Mouse (Mus musculus) B cell, adult 62 days (primary cell): Measurements from ENCODE around the gene Nol3. TPM values are rescaled to one million over a fixed set of nuclear protein-coding genes. Genes with fewer than 3 reads are reported as not detected.

Experiments
- total RNA-seq: library from RNA; stranded (reverse); gene quantifications from 4 replicates; pipeline ENCODE4 v1.2.4, GENCODE M21; 2023

The Nol3 gene
- not detected in 4 replicates for total RNA-seq

DNA sequence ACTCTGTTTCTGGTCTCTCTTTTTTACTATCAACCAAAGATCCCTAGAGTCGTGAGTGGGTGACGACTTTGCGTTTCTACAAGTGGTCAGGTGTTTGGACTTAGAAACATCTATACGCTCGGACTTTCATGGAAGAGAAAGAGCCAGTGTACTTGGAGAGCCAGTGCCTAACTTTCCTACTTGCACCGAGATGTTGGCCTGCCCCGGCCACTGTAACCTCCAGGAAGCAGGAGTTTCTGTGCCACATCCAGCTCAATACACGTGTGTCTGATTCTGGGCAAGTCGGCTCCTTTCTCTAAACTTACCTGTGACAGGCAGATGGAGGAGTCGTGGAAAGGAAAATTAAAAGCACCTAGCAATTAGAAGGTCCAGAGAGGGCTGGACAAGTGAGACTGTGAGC is at the start of gene Nol3:
Gene Nol3, plus strand, starts transcription at position 301 of the 400 bp plus-strand sequence.

DNA sequence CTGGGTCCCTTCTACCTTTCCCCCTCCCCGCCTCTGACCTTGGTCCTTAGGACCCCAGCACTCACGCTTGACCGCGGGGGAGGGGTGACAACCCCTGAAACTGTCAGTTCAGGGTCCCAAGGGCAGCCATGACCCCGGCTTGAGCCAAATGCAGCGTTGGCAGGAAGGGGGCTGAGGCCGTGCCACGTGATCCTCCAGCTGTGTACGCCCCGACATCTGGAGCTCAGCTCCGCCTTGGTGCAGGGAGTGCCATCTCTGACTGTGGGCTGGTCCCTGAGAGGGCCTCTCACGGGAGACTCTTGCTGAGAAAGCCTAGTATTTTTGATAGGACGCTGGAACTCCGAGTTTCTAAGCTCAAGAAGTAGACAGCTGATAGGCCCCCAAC is 21.0 kb upstream of the Nol3 start, which contains the start of gene B3gnt9:
Gene B3gnt9, minus strand, starts transcription at position 188 of the 385 bp plus-strand sequence.

DNA sequence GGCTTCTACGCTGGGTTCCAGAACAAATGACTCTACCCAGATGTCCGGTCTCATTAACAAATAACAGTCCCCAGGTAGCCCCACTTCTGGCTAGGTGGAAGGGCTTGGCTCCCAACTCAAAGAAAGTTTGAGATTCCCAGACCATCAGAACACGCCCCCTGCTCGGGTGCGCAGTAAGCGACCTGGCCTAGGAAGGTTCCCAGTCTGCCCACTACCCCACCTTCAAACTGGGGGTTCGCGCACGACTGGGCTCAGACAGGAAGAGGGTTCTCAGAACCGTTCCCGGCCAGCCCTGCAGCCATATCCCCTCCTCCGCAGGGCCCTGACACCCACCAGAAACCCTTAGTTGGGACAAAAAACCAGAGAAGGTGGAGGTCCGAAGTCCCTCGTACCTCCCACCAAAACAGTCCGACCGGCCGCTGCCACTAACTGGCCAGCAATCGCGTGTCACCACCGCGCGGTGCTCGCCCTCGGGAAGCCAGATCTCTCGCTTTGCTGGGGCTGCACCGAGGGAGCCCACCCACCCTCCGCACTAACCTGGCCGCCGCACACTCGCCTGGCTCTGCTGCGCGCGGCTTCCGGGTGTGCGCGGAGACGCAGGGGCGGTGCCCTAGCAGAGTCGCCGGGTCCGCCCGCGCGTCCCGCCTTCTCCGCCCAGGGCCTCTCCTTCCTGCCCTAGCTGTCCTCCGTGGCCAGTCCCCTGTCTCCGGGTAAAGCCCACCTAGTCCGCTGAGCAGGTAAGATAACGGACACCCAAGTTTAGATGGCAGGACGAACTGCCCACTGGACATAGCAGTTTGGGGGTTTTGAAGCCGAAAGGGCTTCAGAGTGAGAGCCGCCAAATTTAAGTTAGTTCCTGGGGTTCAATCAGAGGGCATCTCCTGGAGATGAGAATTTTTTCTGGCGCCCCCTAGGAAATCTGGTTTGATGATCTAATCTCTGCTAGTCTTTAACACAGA is 11.6 kb upstream of the Nol3 start, which contains the start of the genes Tradd and Fbxl8:
Gene Tradd, minus strand, starts transcription at position 586 of the 959 bp plus-strand sequence.
Gene Fbxl8, plus strand, starts transcription at position 625 of the 959 bp plus-strand sequence.

DNA sequence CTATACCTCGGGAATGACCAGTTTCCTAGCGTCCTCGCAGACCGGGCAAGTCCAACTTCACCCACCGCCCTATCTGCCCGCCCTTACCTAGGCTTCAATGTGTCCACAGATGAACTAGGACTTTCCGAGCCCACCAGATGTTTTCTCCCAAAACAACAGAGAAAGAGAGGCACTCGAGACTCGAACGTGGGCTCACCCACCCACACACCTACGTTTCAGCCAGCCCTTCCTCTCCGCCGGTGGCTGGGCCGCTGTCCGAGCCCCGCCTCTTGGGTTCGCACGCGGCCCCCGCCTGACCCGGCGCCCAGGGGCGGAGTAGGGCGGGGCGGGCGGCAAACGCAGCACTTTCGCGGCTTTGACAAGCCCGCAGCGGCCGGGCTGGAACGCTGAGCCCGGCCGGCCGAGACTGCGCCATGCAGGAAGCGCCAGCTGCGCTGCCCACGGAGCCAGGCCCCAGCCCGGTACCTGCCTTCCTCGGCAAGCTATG is 6.4 kb upstream of the Nol3 start, which contains the start of gene Hsf4:
Gene Hsf4, plus strand, starts transcription at position 341 of the 487 bp plus-strand sequence.

DNA sequence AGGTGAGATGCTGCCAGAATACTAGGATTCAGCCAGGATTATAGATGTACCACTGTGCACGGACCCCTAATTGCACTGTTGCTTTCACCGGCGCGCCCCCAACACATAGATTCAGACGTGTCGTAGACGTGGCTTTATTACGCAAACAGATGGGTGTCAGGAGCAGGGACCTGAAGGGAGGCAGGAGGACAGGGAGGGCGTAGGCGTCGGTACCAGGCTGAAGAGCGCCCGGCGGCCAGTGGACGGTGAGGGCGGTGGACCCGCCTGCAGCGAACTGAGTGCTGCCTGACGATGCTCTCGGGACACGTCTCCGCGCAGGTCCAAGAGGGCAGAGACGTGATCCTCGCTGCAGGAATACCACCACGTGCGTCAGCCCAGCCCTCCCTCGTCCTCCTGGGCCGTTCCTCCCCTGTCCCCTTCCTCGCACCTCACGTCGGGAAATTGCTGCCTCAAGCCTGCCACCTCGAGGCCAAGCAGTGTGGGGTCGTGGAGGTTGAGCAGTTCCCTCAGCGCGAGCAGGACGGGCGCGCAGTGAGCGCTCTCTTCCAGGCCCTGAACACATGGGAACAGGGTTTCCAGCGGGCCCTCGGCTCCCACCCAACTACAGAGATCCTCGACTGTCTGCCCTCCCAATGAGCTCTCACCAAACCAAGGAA is 14.0 kb downstream of the Nol3 start, which contains the start of gene 4931428F04Rik:
Gene 4931428F04Rik, minus strand, starts transcription at position 60 of the 656 bp plus-strand sequence.

DNA sequence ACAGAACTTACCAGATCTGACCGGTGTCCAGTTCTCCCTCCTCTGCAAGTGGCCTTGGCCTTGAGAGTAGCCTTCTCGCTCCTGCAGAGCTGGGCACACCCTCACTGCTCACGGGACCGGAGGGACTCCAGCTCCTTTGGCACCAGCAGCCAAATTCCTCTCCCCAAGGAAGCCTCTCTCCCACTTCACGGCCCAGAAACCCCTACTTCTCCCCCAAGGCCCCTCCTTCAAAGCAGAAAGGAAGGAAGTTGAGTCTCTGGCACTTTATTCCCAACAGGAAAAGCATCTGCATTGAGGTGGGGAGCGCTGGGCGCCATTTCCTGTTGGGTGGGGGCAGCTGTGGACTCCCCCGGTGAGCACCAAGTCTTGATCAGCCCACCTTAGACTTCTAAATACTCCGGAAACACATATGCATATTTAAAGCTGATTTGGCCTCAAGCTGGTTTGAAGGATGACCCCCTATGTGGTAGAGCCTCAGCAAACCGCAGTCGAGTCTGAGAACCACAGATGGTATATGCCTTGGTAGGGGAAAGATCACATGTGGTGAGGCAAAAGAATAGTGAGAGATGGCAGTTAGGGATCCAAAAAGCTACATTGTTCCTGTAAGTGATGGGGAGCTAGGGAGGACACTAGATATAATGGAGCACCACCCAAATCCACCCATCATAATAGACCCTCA is 20.1 kb downstream of the Nol3 start, which contains the start of gene Exoc3l:
Gene Exoc3l, minus strand, starts transcription at position 207 of the 679 bp plus-strand sequence.

DNA sequence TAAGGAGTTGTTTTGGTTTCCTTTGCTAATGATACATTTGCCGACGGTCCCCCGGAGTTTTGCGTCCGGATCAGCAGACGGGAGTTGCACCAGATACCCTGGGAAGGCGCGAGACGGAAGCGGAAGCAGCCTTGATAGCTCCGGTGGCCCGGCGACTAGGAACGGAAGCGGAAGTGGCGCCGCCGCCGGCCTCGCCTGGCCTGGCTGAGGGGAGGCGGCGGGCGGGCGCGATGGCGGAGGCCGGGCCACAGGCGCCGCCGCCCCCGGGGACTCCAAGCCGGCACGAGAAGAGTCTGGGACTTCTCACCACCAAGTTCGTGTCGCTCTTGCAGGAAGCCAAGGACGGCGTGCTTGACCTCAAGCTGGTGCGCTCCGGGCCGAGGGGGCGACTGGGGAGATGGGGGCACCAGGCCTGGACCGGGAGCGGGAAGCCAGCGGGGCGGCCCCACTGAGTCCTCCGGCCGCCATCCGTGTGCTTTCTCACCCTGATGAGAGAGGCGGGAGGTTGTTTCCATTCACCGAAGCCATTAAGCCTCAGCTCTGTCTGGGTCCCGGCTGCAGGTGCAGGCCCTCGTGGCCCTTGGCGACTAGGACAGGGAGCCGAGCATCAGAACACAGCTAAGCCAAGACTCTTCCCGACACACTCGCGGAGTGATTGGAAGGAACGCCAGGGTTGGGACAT is 21.7 kb downstream of the Nol3 start, which contains the start of gene E2f4:
Gene E2f4, plus strand, starts transcription at position 153 of the 682 bp plus-strand sequence.

DNA sequence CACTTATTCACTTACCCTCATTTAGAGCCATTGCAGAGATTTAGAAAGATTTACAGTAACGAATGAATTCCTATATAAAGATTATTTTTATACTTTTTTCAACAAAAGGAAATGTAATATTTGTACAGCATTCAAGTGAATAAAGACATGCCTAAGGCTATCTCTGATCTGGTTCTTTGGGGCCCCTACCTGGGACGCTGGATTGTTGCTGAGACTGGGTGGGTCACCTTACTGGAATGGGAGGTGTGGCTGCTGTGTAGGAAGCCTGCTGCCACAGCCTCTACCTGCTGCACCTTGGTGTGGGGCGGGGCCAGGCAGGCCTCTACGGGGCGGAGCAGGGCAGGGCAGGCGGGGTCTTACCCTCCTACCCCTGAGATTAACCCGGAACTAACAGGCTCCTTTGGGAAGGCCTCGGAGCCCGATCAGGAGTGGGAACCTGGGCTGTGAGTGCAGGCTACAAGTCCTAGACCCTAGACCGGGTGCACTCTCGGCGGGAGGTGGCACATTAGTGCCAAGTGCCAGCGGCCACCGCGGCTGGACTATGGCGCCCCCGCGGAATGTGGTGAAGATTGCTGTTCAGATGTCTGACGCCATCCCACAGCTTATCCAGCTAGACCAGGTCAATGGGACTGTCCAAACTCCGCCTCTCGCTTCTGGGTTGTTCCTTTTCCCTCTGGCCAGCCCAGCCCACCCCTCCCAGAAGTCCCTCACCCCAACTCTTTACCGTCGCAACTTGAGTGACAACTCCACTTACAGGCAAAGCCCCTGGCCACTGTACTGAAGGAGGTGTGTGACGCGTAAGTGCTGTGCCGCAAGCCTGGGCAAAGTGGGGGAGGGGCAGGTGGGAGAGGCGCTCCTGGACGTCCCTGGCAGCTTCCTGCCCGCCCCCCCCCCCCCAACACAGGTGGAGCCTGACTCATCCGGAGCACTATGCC is 29.5 kb downstream of the Nol3 start, which contains the start of gene Elmo3:
Gene Elmo3, plus strand, starts transcription at position 391 of the 935 bp plus-strand sequence.

DNA sequence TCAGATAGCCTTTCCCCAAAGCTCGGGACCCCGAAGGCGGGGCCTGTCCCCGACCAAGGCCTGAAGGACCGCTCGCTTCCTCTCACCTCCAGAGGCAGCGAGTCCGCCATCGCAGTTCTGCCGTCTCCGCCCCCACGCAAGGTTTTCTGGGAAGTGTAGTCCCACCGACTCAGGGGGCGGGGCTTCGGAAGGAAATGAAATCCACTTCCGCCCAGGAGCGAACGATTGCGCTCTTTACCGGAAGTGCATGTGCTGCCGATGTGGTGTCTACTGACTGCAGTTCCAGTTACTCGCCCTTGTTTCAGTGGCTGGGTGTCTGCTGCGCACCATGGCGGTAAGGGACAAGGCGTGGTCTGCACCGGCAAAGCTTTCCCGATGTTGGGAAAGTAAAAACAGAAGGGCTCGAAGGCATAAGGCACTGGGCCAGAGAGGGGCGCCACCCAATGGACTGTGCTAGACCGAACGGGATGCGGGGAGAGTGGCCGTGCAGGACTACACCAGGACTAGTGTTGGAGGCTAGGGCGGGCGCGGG is 50.3 kb downstream of the Nol3 start, which contains the start of the genes Lrrc29 and Tmem208:
Gene Lrrc29, minus strand, starts transcription at position 138 of the 532 bp plus-strand sequence.
Gene Tmem208, plus strand, starts transcription at position 214 of the 532 bp plus-strand sequence.

Other genes with a start within 250 kb of the Nol3 start
- not detected in 4 replicates for gene Ces3a, start 227.5 kb upstream of the Nol3 start, total RNA-seq
- gene Ces3b, start 192.4 kb upstream of the Nol3 start, total RNA-seq = not detected in 4 replicates
- gene Ces4a, start 144.3 kb upstream of the Nol3 start, total RNA-seq = not detected in 4 replicates
- 87.1 to 101 TPM (median 95.3 TPM) in 4 replicates for gene Cbfb, start 105.5 kb upstream of the Nol3 start, total RNA-seq
- gene D230025D16Rik, start 51.0 kb upstream of the Nol3 start, total RNA-seq = 21.4 to 26.3 TPM (median 23.4 TPM) in 4 replicates
- gene B3gnt9, start 21.0 kb upstream of the Nol3 start, total RNA-seq = 0.32 to 1.0 TPM (median 0.69 TPM) in 4 replicates
- 18.1 to 24.4 TPM (median 22.1 TPM) in 4 replicates for gene Tradd, start 11.5 kb upstream of the Nol3 start, total RNA-seq
- 6.0 to 8.5 TPM (median 7.7 TPM) in 4 replicates for gene Fbxl8, start 11.5 kb upstream of the Nol3 start, total RNA-seq
- 0.33 to 1.2 TPM (median 0.77 TPM) in 4 replicates for gene Hsf4, start 6.3 kb upstream of the Nol3 start, total RNA-seq
- gene 4931428F04Rik, start 13.7 kb downstream of the Nol3 start, total RNA-seq = 5.1 to 7.3 TPM (median 6.5 TPM) in 4 replicates
- 0.79 to 2.5 TPM (median 1.5 TPM) in 4 replicates for gene Exoc3l, start 20.0 kb downstream of the Nol3 start, total RNA-seq
- 87.8 to 93.0 TPM (median 91.1 TPM) in 4 replicates for gene E2f4, start 21.5 kb downstream of the Nol3 start, total RNA-seq
- gene Elmo3, start 29.5 kb downstream of the Nol3 start, total RNA-seq = 3.2 to 5.9 TPM (median 4.1 TPM) in 4 replicates
- gene Lrrc29, start 50.1 kb downstream of the Nol3 start, total RNA-seq = 6.0 to 7.9 TPM (median 7.3 TPM) in 4 replicates
- 24.2 to 30.2 TPM (median 26.9 TPM) in 4 replicates for gene Tmem208, start 50.2 kb downstream of the Nol3 start, total RNA-seq
- gene Fhod1, start 71.8 kb downstream of the Nol3 start, total RNA-seq = 31.0 to 37.3 TPM (median 34.9 TPM) in 4 replicates
- gene Slc9a5, start 72.7 kb downstream of the Nol3 start, total RNA-seq = 1.5 to 2.0 TPM (median 1.8 TPM) in 4 replicates
- not detected in 4 replicates for gene Plekhg4, start 97.1 kb downstream of the Nol3 start, total RNA-seq
- not detected in 4 replicates for gene Kctd19, start 137.4 kb downstream of the Nol3 start, total RNA-seq
- not detected in 4 replicates for gene Lrrc36, start 137.4 kb downstream of the Nol3 start, total RNA-seq
- gene Tppp3, start 195.4 kb downstream of the Nol3 start, total RNA-seq = 0.48 to 1.0 TPM (median 0.79 TPM) in 3 of 4 replicates, not detected in the other
- gene Zdhhc1, start 220.8 kb downstream of the Nol3 start, total RNA-seq = 2.7 to 5.8 TPM (median 3.9 TPM) in 4 replicates
- 0.32 TPM in 1 of 4 replicates, not detected in the others for gene Hsd11b2, start 242.6 kb downstream of the Nol3 start, total RNA-seq